Mouse (Mus musculus) forelimb bud, embryonic 11.5 days (tissue): Measurements from ENCODE around the gene Nptn.
A peak's percentile ranks its signal among the peaks of the same experiment; 100 is the strongest.

ENCODE experiments used
- DNase-seq: peaks from one replicate; pipeline ENCODE4 v3.0.0-alpha.2; 2012; ENCODE audit warnings: low read depth, low spot score

Nptn gene

DNA sequence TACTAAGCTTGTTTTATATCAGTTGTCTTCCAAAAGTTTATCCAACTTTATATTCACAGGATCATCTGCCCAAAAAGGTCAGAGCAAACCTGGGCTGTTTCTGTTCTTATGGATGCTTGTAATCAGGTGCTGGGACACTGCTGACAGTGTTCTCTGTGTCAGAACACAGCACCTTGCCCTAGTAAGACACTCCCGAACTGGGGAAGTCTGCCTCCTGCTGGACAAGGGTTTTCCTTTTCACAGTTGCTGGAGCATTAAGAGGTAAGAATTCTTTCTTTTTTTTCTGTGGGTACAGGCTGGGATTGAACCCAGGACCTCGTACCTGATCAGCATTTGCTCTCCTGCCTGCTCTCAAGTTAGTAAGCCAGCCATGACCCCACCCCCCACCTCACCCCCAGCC lies 74.4 kb downstream of the Nptn start:
- DNase-seq, result no peak

DNA sequence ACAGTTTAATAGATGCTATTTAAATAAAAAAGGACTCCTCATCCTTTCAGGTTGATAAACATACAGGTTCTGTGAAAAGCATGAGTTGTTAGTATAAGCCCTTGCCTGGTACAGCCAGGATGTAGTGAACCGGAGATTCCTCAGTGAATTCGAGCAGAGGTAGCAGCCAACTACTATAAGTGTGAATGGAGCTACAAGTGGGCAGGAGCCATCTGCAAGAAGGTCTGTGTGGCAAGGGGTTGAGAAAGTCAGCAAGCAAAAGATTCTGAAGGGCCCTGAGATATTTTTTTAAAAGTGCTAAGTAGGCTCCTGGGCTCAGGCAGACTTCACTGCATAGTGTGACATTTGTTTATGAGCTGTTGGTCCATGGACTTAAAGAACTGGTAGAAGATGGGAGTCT lies 74.8 kb downstream of the Nptn start:
- DNase-seq, result no peak

DNA sequence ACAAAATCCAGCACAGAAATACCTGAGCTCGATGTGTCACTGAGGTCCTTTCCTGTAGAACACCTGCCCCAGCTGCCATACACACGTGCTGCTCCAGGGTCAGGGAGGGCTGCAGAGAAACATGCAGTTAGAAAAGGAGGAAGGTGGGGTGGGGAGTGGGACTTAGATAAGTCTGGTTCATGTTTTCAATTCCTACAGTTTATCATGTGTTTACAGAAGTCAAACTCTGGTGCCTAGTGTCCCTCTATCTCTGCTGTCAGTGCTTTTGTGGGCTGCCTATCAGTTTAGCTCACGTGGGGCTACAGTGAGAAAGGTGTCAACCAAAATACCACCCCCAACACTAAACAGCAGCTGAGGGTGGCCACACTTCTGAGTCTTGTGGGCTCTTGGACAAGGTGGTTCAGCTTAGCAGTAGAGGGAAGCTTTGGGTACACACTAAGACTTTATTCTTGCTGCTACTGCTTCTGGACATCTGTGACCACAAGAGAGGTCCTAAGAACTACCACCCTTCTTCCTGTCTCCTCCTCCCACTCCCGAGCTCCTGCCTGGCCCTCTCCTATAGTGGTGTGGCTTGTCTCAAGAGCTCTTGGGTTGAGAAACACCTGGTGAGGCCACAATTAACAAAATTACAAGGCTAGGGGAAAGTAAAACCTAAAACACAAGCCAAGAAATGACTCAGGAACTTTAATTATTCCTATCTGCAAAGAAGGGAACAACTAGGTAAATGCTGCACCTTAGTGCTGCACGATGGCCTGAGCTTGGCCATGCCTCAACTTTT lies 75.9 kb downstream of the Nptn start:
- DNase-seq, result no peak

DNA sequence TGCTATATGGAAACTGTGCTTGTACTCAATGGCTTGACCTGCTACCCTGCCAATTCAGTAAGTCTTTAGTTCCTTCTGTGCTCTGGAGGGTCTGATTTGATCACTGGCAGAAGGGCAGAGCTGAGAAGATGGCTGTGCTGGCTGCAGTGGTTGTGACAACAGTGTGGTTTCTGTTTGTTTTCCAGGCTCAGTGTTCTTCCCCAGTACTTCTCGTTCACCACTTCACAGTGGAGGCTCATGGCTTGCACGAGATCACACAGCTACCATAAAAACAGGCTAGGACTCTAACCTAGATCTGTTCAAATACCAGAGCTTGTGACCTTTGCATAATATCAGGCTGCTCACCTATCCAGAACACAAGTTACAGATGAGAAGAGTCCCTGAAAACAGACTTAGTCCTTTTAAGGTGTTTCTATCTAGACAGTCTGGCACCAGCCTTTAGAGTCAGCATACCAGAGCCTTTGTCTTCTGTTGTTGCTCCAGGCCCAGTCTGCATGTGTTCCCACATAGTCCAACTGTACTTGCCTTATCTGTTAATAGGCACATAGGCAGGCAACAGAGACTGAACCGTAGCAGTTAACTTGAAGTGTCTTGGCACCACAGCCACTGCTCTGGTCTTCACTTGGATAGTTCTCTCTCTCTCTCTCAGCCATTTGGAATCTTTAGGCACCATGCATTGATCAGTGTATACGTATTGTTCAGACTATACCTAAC lies 76.7 kb downstream of the Nptn start:
- no peak for DNase-seq

DNA sequence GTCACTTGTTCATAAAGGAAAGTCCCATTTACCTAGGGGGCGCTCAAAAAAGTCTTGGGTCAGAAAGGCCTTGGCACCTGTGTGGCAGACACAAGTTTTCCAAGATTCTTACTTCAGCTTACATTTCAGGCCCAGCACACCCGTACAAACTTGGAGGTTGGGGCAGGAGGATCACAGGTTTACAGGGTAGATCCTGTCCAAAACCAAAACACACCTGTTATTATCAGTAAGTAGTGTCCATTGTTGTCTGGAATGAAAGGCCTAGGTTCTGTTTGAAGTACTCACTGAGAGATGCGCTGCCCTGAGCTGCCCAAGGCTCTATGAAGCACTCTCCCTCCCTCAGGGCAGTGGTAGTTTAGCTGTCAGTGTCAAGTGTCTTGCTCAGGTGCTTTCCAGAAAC lies 77.3 kb downstream of the Nptn start:
- DNase-seq, result no peak

DNA sequence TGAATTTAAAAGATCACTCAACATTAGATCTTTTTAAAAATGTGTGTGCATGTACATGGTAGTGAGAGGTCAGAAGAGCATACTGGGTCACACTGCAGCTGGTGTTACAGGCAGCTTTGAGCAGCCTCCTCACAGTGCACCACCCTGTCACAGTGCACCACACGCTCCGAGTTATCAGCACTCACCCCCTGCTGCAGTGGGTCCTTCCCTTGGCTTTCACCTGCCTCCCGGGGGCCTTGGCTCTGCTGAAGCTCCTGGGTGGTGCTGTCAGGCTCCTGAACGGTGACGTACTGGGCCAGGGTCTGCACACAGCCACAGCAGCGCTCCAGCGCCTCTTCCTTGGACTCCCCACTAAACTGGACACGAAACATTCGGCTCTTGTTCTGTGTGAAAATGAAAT lies 77.9 kb downstream of the Nptn start:
- DNase-seq, result no peak

DNA sequence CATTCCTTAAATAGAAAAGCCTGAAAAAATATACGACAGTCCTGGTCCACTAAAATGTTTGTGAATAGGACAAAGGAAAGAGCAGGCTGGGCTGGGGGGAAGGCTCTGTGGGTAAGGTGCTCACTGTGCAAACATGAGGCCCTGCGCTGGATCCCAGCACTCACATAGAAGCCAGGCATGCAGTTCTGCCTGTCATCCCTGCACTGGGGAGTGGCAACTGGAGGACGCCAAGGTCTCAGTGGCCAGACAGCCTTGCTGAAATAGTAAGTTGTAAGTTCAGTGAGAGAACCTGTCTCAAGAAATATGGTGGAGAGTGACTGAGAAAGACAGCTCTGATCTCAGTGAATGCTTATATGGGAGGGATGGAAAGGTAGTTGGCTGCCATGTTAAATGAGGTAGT lies 78.6 kb downstream of the Nptn start:
- no peak for DNase-seq

DNA sequence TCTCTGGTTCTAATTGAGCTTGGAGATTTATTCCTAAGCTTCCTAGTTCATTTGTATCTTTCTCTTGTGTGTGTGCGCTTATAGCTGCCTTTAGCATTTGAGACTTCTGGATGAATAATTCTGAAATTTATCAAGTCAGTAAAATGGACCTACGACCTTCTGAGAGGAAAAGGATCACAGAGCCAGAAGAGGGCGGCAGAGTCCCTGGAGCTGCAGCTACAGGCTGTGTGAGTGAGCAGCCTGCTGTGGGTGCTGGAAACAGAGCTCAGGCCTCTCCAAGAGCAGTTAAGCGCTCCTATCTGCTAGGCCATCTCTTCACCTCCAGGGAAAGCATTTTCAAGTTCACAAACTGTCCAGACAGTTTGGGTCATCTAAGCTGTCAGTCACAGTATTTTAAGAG lies 80.0 kb downstream of the Nptn start:
- no peak for DNase-seq

DNA sequence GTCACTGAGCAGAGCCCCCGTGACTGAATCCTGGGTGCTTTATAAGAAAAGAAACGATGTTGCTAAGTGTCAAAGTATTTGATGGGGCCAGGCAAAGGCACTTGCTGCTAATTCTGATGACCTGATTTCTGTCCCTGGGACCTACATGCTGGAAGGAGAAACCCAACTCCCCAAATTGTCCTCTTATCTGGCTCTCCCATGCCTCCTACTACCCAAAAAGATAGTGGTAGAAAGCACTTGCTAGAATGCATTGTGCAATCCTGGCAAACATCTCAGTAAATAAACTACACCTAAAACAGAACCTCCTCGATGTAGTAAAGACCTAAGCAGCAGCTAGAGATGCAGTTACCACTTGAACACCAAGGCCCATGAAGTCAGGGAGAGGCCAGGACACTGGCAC lies 80.8 kb downstream of the Nptn start:
- DNase-seq, result no peak

DNA sequence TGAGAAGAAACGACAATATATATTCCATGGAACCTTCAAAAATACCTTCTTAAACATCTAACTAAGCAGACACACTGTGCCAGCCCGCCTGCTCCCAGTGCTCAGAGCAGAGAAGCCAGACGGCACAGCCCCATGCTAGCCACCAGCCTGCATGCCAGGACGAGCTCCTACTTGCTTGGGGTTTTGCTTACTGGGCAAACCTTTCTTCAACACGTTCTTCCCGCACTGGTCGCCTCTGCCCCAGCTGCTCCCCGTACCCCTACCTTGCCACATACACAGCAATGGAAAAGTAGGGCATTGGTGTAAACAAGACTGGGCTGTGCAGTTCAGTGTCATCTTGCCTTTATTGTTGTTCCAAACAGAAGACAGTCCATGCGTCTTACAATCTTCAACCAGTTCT lies 83.5 kb downstream of the Nptn start:
- DNase-seq, result no peak

DNA sequence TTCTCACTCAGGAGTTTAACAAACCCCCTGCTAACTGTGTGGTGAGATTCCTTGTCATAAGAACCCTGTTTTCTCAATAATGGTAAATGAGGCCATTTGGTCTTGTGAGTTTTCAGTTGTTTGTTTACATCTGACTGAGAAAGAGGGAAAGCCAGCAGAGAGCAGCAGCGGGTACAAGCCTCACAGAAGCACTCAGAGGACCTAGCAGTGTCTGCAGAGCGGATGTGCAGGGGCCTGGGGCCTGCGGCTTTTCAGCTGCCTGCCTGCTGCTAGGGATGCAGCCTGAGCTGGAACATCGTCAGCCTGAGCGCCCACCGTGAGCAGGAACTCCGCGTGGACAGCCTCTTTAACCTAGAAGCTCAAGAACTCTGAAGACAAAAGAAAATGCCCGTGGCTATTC lies 84.2 kb downstream of the Nptn start:
- no peak for DNase-seq

DNA sequence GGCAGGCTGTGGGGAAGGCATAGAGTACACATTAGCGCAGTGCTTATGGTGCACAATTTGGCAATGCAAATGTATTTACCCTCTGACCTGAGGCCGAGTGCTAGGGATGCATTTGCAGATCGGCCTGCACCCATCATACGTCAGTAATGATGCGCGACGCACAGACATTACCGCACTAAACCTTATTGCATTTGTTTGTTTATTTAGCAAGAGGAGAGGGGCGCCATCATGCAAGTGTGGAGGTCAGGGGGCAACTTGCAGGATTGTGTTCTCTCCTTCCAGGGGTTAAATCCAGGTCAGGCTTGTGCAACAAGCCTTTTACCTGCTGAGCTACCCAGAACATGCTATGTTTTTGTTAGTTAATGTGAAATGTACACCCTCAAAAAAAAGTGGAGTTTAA lies 85.2 kb downstream of the Nptn start:
- no peak for DNase-seq

DNA sequence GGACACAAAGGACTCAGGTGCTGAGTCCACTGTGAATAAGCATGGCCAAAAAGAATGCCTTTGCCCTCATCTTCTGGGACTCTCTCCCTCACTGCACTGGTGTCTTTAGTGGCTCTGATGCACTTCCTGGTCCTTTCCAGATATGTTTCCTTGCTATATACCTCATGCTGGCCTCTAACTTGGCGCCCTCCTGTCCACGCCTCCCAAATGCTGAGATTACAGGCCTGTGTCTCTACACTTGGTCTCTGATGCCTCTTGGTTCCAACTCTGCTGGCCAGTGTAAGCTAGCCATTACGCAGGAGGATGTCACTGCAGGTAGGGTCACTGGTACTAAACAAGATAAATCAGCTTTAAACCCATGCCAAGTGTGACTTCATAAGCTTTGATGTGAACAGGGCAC lies 86.1 kb downstream of the Nptn start:
- no peak for DNase-seq

DNA sequence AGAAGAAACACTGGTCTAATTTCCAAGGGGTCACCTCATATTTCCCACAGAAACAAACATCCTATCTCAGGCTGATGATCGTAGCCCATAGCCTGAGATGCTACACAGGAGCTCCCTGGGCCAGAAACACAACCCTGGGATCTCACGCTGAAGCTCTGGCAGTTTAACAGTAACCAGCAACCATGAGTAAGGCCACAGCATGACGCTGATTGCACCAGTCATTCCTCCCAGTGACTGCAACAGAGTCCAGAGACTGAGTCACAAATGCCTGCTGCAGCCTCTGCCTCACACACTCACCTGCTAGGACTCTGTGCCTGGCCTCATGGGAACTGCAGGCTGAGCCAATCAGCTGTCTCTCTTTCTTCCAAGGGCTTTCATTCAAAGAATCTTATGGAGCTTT lies 87.0 kb downstream of the Nptn start:
- DNase-seq, result no peak

DNA sequence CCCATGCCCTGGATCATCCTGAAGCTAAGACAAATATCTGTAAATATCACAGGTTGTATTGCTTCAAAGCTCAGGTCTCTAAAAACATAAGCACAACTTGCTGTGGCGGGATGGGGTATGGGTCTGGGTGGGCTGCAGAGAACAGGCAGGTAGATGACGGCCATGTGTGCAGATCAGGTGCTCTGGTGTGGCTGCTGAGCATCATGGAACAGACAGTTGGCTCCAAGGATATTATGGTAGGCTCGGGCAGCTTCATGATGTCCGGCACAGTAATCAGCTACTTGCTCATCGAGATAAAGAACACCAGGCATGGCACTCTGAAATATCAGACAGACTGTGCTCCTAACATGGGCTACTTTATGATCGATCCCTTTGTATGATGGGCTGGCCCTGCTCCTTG lies 87.8 kb downstream of the Nptn start:
- no peak for DNase-seq

DNA sequence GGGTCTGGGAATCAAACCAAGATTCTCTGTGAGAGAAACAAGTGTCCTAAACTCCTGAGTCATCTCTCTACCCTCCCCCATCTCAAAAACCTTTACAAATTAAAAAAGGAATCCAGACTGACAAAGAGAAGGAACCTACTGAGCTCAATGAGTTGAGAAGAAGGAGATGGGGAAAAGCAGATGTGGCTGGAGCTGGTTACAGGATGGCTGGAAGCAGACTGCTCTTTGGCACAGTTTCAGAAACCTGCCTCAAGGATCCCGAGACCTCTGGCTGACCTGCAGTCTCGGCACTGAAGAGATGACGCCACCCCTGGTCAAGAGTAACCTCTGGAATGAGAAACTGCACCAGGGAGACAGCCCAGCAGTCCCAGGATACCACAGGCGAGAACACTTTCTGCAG lies 90.4 kb downstream of the Nptn start:
- no peak for DNase-seq

DNA sequence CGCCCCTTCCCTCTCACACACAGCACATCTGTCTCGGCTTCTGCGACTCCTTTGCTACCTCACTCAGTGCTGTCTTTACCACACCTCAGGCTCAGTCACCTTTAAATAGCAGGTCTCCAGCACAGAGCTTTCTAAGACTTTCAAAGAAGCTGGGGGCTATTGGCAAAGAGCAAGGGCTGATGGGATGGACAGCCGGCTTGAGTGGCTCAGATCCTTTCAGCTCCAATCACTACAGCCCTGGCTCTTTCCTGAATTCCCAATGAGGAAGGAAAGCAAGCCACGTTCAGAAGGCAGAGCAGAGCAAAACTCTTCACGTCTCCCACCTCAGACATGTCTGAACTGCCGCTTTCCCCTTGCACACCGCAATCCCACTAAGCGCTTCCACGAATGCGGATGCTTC lies 92.7 kb downstream of the Nptn start:
- DNase-seq, result no peak

DNA sequence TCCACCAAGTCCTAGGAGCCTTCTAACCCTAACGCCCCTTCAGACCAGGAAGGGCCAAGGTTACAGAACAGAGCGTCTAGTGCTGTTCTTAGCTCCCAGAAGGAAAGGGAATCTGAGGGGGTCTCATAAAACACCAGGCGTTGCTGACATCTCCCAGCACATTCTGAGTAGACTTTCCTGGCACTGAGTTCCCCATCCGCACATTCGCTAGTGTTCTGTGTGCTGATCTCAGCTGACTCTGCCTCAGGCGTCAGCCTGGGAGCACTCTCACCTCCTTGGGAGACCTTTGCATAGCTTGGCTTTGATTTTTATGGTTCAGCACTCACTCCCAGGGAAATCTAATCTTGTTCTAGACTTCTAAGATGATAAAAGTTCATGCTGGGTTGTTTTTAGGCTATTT lies 93.3 kb downstream of the Nptn start:
- peak; percentile 43 for DNase-seq

DNA sequence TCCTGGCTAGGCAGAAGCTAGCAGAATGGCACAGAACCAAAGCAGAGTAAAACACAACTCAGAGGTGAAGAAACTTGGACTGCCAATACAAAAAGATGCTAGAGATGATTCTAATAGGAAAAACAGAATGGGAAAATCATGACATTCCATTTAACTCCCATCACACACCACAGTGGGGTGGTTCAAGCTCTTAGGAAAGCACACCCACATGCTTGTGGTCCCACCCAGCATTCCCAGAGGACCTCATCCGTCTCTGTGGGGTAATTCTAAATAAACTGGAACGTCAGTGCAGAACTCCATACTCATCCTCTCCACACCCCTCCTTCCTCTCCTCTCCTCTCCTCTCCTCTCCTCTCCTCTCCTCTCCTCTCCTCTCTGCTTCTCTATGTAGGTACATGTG lies 99.4 kb downstream of the Nptn start:
- DNase-seq, result no peak

DNA sequence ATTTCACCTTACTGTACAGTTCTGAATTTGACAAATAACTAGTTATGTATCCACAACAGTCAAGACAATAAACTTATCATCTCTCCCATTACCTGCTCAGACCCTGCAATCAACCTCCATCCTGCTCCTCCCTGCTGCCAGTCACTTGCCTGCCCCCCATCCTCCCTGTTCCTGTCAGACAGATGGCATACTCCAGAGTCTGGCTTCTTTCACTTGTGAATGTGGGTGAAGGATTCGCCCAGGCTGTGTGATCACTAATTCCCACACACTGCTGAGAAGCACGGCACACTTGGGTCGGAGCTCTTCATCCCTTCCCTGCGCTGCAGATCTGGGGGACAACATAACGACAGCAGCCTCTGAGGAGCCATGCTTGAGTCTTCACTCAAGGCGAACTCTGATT lies 100.1 kb downstream of the Nptn start:
- no peak for DNase-seq

DNA sequence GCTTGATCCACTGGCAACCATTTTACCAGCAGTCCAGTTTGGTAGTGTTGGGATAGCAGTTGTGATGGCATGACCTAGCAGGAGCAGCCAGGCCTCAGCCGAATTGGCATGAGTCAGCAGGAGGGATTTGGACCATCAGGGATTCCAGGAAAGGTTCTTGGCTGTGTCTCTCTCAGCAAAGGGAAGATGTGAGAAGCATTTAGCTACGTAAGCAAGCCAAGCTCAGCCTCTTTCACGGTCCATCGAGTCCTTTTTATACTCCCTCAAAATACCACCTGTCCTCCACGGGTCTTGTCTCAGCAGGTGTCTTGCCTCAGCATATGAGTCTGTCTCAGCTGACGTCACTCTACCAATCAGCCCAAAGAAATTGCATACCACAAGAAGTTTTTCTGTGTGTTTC lies 101.3 kb downstream of the Nptn start:
- DNase-seq, result no peak

DNA sequence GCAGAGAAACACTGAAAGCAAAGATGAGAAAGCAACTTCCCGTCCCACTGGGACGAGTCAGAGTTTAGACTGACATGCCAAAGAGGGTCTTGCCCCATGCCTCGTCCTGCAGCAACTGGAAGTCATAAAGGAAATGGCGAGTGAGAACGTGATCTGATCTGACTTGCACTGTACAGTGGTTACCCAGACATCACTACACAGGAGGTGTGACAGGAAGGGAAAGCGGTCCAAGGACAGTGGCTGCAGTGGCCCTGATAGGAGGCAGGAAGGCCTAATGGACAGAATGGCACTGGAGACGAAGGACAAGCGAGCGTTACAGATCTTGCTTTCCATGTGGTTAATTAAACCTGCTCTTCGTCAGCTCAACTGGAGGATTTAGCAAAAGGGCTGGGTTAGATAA lies 103.2 kb downstream of the Nptn start:
- DNase-seq, result no peak

DNA sequence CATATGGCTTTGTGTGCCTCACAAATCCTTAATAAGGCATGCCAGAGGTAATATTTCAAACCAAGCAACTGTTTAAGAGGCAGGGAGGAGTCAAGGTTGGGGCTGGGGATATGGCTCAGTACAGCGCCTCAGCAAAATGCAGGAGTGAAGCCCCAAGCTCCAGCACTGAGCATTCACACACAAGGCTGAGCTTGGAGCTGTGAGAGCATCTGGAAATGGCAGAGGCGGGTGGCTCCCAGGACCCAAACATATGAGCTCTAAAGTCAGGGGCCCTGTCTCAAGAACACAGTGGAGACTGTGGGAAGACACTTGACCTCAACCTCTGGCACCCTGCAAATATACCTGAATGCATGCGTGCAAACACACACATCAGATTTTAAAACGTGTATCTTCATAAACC lies 106.0 kb downstream of the Nptn start:
- no peak for DNase-seq

DNA sequence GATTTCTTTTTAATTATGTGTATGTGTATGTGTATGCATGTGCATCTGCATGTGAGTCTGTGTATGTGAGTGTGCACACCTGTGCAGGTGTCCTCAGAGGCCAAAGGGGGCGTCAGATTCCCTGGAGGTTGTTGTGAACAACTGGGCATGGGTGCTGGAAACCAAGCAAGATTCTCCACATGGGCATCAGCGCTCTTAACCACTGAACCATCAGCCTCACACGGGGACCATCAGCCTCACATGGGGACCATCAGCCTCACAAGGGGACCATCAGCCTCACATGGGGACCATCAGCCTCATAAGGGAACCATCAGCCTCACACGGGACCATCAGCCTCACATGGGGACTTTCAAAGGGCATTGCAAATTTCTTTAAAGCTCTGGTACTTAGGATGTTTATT lies 108.7 kb downstream of the Nptn start:
- no peak for DNase-seq
